Mouse (Mus musculus): Measurements from ENCODE around the gene 2900026A02Rik. TPM values are rescaled to one million over a fixed set of nuclear protein-coding genes. Genes with fewer than 3 reads are reported as not detected.

Gene 2900026A02Rik
- polyA plus RNA-seq, 1 experiment from 2014 or later: 2.2 TPM

DNA sequence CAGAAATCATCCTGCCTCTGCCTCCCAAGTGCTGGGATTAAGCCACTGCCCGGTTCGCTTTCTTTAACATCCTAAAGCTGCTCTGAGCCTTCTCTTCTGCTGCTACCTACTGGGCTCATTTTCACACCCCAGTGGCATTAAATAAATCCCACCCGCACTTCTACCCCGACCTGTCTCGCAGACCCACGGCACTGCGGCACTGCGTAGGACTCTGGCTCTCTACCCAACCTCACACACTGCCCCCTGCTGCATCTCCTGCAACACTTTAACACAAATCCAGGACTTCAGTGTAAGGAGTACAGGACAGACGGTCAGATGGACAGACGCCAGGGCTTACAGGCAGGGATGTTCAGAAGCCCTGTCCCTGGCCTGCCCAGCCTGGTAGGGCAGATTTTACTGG, 45.1 kb downstream of the 2900026A02Rik start:
- 0 out of 2 replicates have a peak, but pooled peaks cover 4% of the 10 kb centered on the region for H3K4me1 ChIP-seq (replicated peaks; ENCODE audit: control insufficient read depth, insufficient read depth, low read length)
- DNase-seq (ENCODE audit: low spot score) (no peak), ATAC-seq (replicated peaks; ENCODE audit: low FRiP score) (no peak)
- WGBS: 88% methylated on average over 10 of the region's 10 CpGs
- no peak overlapping the region for H3K4me3 ChIP-seq (ENCODE audit: low read depth, low read length)
- no peaks in the 10 kb centered on the region for H3K9me3 ChIP-seq (ENCODE audit: control insufficient read depth, low read length)
- no peaks in the 10 kb centered on the region for H3K27me3 ChIP-seq (replicated peaks; ENCODE audit: control insufficient read depth, insufficient read depth, low read length)
- no peaks in the 10 kb centered on the region for H3K36me3 ChIP-seq (ENCODE audit: control insufficient read depth, insufficient read depth, low read length)
- H3K27ac ChIP-seq (ENCODE audit: low read depth, low read length): no peak overlapping the region
- no peak overlapping the region for H3K9ac ChIP-seq (ENCODE audit: low read depth, low read length)
- H3K4me2 ChIP-seq: no peak overlapping the region

DNA sequence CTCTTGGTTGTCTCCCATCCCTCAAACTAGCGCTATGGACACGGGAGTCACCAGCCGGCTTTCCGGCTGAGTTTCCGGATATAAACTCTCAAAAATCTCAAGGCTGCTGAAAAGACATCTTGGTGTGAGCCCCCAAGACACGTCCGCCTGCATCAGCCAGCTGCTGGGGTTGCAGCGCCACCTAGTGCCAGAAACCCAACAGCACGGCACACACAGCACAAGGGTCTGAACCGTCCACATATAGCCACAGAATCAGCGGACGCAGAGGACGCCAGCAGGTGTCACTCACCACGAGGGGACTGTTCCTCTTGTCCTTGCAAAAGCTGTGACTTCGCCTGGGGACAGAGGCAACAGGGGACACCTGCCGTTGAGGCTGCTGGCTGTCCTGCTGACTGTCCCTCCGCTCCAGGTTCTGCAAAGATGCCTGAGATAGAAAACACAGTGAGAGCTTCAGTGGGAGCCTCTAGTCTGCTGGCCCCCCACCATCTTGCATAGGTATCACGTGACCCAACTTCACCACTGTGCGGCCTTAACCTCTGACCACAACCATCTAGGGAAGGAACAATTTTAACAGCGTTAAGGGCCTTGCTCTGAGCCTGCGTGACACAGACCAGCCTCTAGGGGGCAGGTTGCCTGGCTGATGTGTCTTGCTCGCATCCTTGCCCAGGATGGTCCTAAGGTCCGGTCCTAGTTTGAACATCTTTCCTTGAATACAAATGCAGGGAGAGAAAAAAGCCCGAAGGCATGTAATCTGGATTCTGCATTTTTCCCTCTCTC, 45.9 kb downstream of the 2900026A02Rik start:
- Histone ChIP-seq H3K27ac (ENCODE audit: low read depth, low read length) (no peak overlapping the region), H3K4me3 (ENCODE audit: low read depth, low read length) (no peak overlapping the region), H3K4me1 (replicated peaks; ENCODE audit: control insufficient read depth, insufficient read depth, low read length) (0 out of 2 replicates have a peak, but pooled peaks cover 2% of the 10 kb centered on the region), H3K9me3 (ENCODE audit: control insufficient read depth, low read length) (no peaks in the 10 kb centered on the region), H3K36me3 (ENCODE audit: control insufficient read depth, insufficient read depth, low read length) (no peaks in the 10 kb centered on the region), H3K4me2 (no peak overlapping the region), H3K27me3 (replicated peaks; ENCODE audit: control insufficient read depth, insufficient read depth, low read length) (no peaks in the 10 kb centered on the region), H3K9ac (ENCODE audit: low read depth, low read length) (no peak overlapping the region)
- DNase-seq (ENCODE audit: low spot score) (no peak), ATAC-seq (replicated peaks; ENCODE audit: low FRiP score) (peak; percentile 37; the same call in 1 of the 2 replicates)
- 33% methylated on average over 24 of the region's 24 CpGs for WGBS

DNA sequence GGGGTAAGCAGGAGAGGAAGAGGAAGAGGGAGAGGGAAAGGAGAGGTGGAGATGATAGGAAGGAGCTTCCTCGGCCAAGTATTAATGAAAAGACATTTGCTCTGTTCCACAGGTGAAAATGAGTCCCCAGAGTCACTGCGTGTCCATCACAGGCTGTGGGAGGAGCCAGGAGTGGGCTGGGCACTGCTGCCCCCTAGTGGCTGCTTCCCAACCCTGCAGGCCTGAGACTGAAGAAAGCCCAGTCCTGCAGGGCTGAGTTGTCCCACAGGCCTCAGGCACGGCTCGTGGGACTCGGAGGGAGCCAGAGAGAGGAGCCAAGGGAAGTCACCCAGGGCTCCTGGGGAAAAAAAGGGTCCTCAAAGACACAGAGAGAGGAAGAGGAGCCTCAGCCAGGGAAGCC, 47.7 kb downstream of the 2900026A02Rik start:
- no peak overlapping the region for H3K4me3 ChIP-seq (ENCODE audit: low read depth, low read length)
- H3K9ac ChIP-seq (ENCODE audit: low read depth, low read length): no peak overlapping the region
- no peaks in the 10 kb centered on the region for H3K36me3 ChIP-seq (ENCODE audit: control insufficient read depth, insufficient read depth, low read length)
- ATAC-seq (replicated peaks; ENCODE audit: low FRiP score) (no peak), DNase-seq (ENCODE audit: low spot score) (peak; percentile 69)
- no peaks in the 10 kb centered on the region for H3K27me3 ChIP-seq (replicated peaks; ENCODE audit: control insufficient read depth, insufficient read depth, low read length)
- H3K9me3 ChIP-seq (ENCODE audit: control insufficient read depth, low read length): no peaks in the 10 kb centered on the region
- H3K4me1 ChIP-seq (replicated peaks; ENCODE audit: control insufficient read depth, insufficient read depth, low read length): no peaks in the 10 kb centered on the region
- 27% methylated on average over 5 of the region's 5 CpGs for WGBS
- H3K4me2 ChIP-seq: no peak overlapping the region
- H3K27ac ChIP-seq (ENCODE audit: low read depth, low read length): no peak overlapping the region

DNA sequence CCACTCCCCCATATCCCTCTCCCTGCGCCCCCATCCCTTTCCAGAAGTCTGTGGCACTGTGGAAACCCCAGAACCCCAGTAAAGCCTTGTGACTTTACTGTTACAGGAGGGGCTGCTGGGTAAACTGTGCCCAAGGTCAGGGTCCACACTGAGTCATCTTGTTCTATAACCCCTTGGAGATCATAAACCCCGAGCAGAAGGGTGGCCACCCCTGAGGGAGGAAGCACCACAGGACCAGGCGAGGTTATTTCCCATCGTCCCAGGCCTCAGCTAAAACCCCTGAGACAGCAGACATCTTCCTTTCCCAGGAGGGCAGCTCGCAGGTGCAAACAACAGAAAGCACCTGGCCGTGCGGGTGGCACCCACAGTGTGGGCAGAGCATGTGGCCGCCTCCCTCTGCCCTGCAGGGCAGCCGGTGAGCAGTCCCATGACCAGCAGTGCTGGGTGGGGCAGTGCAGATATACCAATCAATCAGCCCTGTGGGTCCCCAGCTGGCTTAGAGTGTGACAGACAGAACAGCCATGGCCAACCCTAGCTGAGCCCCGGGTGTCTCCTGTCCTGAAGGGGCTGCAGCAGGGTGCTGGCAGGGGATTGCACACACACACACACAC, 49.0 kb downstream of the 2900026A02Rik start:
- Histone ChIP-seq H3K9ac (ENCODE audit: low read depth, low read length) (no peak overlapping the region), H3K9me3 (ENCODE audit: control insufficient read depth, low read length) (no peaks in the 10 kb centered on the region), H3K4me1 (replicated peaks; ENCODE audit: control insufficient read depth, insufficient read depth, low read length) (no peaks in the 10 kb centered on the region), H3K27ac (ENCODE audit: low read depth, low read length) (no peak overlapping the region), H3K27me3 (replicated peaks; ENCODE audit: control insufficient read depth, insufficient read depth, low read length) (no peaks in the 10 kb centered on the region), H3K36me3 (ENCODE audit: control insufficient read depth, insufficient read depth, low read length) (no peaks in the 10 kb centered on the region), H3K4me2 (no peak overlapping the region), H3K4me3 (ENCODE audit: low read depth, low read length) (no peak overlapping the region)
- ATAC-seq (replicated peaks; ENCODE audit: low FRiP score): no peak
- 74% methylated on average over 10 of the region's 10 CpGs for WGBS
- DNase-seq (ENCODE audit: low spot score): no peak

DNA sequence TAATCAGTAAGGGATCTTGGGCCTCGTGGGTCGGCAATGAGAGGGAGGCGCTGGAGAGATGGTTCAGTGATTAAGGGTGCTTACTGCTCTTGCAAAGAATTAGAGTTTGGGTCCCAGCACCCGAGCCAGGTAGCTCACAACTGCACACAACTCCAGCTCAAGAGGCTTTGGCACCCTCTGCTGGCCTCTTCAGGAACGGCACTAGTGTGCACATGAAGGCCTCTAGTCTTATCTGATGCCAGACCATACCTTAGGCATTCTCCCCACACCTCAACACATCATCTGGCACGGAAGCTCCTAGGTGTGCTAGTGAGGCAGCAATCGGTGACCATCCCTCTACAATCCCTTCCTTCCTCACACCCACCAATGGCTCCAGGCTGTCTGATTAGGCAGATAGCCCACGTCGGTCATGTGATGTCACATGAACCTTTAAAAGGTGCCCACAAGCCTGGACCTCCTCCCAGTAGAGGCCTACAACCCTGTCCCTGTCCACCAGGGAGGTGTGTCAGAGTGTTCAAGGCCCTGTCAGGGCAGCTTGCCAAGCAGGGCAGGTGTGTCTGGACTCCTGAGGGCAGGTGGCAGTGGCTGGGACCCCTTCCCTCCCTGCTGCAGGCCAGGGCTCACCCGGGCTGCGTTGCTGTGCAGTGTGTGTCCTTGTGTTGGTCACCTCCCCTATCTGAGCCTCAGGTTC, 50.8 kb downstream of the 2900026A02Rik start:
- ATAC-seq (replicated peaks; ENCODE audit: low FRiP score) (no peak), DNase-seq (ENCODE audit: low spot score) (no peak)
- H3K27me3 ChIP-seq (replicated peaks; ENCODE audit: control insufficient read depth, insufficient read depth, low read length): no peaks in the 10 kb centered on the region
- peaks cover 5% of the 10 kb centered on the region for H3K4me1 ChIP-seq (replicated peaks; ENCODE audit: control insufficient read depth, insufficient read depth, low read length)
- no peaks in the 10 kb centered on the region for H3K36me3 ChIP-seq (ENCODE audit: control insufficient read depth, insufficient read depth, low read length)
- WGBS: 83% methylated on average over 11 of the region's 11 CpGs
- H3K4me2 ChIP-seq: no peak overlapping the region
- H3K4me3 ChIP-seq (ENCODE audit: low read depth, low read length): no peak overlapping the region
- H3K9ac ChIP-seq (ENCODE audit: low read depth, low read length): no peak overlapping the region
- no peaks in the 10 kb centered on the region for H3K9me3 ChIP-seq (ENCODE audit: control insufficient read depth, low read length)
- H3K27ac ChIP-seq (ENCODE audit: low read depth, low read length): no peak overlapping the region

DNA sequence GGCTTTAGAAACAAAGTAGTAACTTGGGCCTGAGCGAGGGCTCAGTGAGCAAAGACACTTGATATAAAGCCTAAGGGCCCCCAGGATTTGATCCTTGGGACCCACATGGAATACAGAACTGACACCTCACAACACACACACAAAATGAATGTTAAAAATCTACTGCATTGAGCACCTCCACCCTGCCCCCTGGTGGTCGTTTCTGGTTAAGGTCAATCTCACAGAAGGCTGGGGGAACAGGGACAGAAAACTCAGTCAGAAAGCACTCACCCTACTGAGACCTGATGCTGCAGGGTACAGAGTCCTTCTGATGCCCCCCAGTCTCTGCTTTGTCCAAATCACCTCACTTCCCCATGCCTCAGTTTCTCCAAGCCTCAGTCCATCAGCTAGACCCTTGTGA, 53.3 kb downstream of the 2900026A02Rik start:
- Histone ChIP-seq H3K4me1 (replicated peaks; ENCODE audit: control insufficient read depth, insufficient read depth, low read length) (peaks cover 22% of the 10 kb centered on the region), H3K27ac (ENCODE audit: low read depth, low read length) (no peak overlapping the region), H3K4me2 (no peak overlapping the region), H3K4me3 (ENCODE audit: low read depth, low read length) (no peak overlapping the region), H3K36me3 (ENCODE audit: control insufficient read depth, insufficient read depth, low read length) (no peaks in the 10 kb centered on the region), H3K9me3 (ENCODE audit: control insufficient read depth, low read length) (no peaks in the 10 kb centered on the region), H3K9ac (ENCODE audit: low read depth, low read length) (no peak overlapping the region), H3K27me3 (replicated peaks; ENCODE audit: control insufficient read depth, insufficient read depth, low read length) (no peaks in the 10 kb centered on the region)
- WGBS: 47% methylated on average over 2 of the region's 2 CpGs
- no peak for ATAC-seq (replicated peaks; ENCODE audit: low FRiP score)
- no peak for DNase-seq (ENCODE audit: low spot score)

DNA sequence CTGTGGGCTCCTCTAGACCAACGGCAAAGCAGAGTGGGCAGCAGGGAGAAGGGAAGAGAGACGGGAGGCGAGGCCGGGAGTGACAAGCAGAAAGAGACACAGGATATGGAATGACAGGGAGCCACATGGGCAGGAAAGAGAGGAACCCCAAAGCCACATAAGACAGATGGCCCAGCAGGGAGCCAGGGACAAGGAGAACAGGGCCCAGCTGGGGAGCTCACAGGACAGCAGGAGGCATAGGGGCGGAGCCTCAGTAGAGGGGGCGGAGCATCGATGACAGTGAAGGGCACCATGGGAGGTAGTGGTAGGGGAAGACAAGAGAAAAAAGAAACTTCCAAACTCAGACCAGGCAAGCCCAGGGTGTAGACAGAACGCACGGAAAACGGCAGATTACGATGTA, 55.6 kb downstream of the 2900026A02Rik start:
- H3K27ac ChIP-seq (ENCODE audit: low read depth, low read length): peak overlapping the region; percentile 80
- H3K9me3 ChIP-seq (ENCODE audit: control insufficient read depth, low read length): no peaks in the 10 kb centered on the region
- DNase-seq (ENCODE audit: low spot score): no peak
- H3K4me3 ChIP-seq (ENCODE audit: low read depth, low read length): peak overlapping the region; percentile 10; the same call in 1 of the 2 replicates
- ATAC-seq (replicated peaks; ENCODE audit: low FRiP score): peak; percentile 11; the same call in 1 of the 2 replicates
- 39% methylated on average over 11 of the region's 11 CpGs for WGBS
- peak overlapping the region; percentile 48; the same call in 1 of the 2 replicates for H3K9ac ChIP-seq (ENCODE audit: low read depth, low read length)
- no peaks in the 10 kb centered on the region for H3K36me3 ChIP-seq (ENCODE audit: control insufficient read depth, insufficient read depth, low read length)
- H3K27me3 ChIP-seq (replicated peaks; ENCODE audit: control insufficient read depth, insufficient read depth, low read length): no peaks in the 10 kb centered on the region
- H3K4me1 ChIP-seq (replicated peaks; ENCODE audit: control insufficient read depth, insufficient read depth, low read length): peaks cover 22% of the 10 kb centered on the region
- peak overlapping the region; percentile 54 for H3K4me2 ChIP-seq

DNA sequence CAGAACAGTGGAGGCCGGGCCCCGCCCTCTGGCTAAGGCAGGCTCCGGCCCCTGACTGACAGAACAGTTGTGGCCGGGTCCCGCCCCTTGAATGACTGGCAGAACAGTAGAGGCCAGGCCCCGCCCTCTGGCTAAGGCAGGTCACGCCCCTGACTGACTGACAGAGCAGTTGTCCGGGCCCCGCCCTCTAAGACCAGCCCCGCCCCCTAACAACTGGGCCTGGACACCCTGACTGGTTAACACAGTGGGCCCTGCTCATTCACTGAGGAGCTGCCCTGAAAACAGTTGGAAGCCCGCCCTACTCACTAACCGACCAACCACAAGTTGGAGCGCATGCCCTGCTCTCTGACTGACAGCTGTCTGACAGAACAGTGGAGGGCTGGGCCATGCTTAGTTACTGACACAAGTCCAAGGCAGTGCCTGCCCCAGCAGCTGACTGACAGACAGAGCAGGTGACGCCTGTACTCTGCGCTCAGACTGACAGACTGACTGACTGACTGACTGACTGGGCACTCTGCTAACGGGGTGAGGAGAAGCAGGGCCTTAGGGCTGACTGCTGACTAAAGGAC, 56.1 kb downstream of the 2900026A02Rik start:
- Histone ChIP-seq H3K9ac (ENCODE audit: low read depth, low read length) (peak overlapping the region; percentile 48; the same call in 1 of the 2 replicates), H3K4me1 (replicated peaks; ENCODE audit: control insufficient read depth, insufficient read depth, low read length) (peaks cover 22% of the 10 kb centered on the region), H3K27ac (ENCODE audit: low read depth, low read length) (peak overlapping the region; percentile 80), H3K27me3 (replicated peaks; ENCODE audit: control insufficient read depth, insufficient read depth, low read length) (no peaks in the 10 kb centered on the region), H3K36me3 (ENCODE audit: control insufficient read depth, insufficient read depth, low read length) (no peaks in the 10 kb centered on the region), H3K4me2 (peak overlapping the region; percentile 54), H3K4me3 (ENCODE audit: low read depth, low read length) (peak overlapping the region; percentile 21), H3K9me3 (ENCODE audit: control insufficient read depth, low read length) (no peaks in the 10 kb centered on the region)
- DNase-seq (ENCODE audit: low spot score) (peak; percentile 95), ATAC-seq (replicated peaks; ENCODE audit: low FRiP score) (peak; percentile 93)
- 6% methylated on average over 16 of the region's 16 CpGs for WGBS

Data from liver, embryonic 11.5 days (tissue).